ENCODE assay signal across 10 mouse cellular contexts in the genomic region with DNA sequence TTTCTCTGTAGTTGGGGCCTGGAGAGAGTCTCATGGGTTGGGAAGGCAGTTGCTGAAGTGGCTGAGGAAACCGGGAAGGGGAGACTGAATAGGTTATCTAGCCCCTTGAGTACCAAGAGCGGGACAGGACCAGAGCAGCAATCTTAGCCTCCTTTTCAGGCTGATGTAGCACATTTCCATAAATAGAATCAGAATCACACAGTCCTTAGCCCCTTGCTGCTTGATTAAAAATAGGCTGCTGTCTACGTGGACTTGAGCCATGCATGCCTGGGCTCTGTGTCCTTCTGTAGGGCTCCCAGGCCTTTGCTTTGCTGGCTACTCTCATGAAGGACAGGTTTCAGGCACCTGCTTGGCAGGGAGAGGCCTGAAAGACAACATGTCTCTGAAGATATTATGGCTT. TPM values are rescaled to one million over a fixed set of nuclear protein-coding genes. Genes with fewer than 3 reads are reported as not detected.
DNase-seq lines count a peak whose midpoint lies in the region; ATAC-seq and TF ChIP-seq lines count a peak whose summit lies in the region.
"Had no signal": no experiment of that assay in that cellular context is flagged by ENCODE, and none has a peak within 500 bp of the region (broad histone marks: within the 10 kb centered on the region; RNA-seq: fewer than 3 reads in every experiment).

No protein-coding gene starts in this region.

- DNase-seq in gastrocnemius, adult 2 months: peak; percentile 81
- no peak for DNase-seq in gastrocnemius, postnatal 10 days
- DNase-seq in gastrocnemius, postnatal 14 days: peak; percentile 45
- no peak for DNase-seq in kidney, postnatal 36 days
- no peak for DNase-seq in thymus, postnatal 4 days
- no peak for DNase-seq in spleen, postnatal 14 days (ENCODE audit: low spot score in 2 of 2)
- DNase-seq: layer of hippocampus, adult 9-11 months had no signal

- peak overlapping the region; percentile 48 for H3K9ac ChIP-seq in heart, embryonic 13.5 days
- no peak overlapping the region for H3K9ac ChIP-seq in midbrain, embryonic 12.5 days (replicated peaks)
- H3K9ac ChIP-seq: liver, embryonic 12.5 days had no signal

- no peaks in the 10 kb centered on the region for H3K9me3 ChIP-seq in heart, embryonic 13.5 days
- H3K9me3 ChIP-seq in midbrain, embryonic 12.5 days: no peaks in the 10 kb centered on the region
- H3K9me3 ChIP-seq: liver, embryonic 12.5 days had no signal

- peaks cover 41% of the 10 kb centered on the region for H3K4me1 ChIP-seq in heart, embryonic 13.5 days
- H3K4me1 ChIP-seq in midbrain, embryonic 12.5 days: peaks cover 46% of the 10 kb centered on the region
- H3K4me1 ChIP-seq: liver, embryonic 12.5 days had no signal

- H3K27me3 ChIP-seq in heart, embryonic 13.5 days (replicated peaks): no peaks in the 10 kb centered on the region
- H3K27me3 ChIP-seq in midbrain, embryonic 12.5 days: no peaks in the 10 kb centered on the region
- H3K27me3 ChIP-seq: liver, embryonic 12.5 days had no signal

- peak overlapping the region; percentile 58 for H3K4me3 ChIP-seq in gastrocnemius, adult 2 months
- no peak overlapping the region for H3K4me3 ChIP-seq in heart, embryonic 13.5 days
- H3K4me3 ChIP-seq in midbrain, embryonic 12.5 days: no peak overlapping the region
- H3K4me3 ChIP-seq: liver, embryonic 12.5 days had no signal

- peak overlapping the region; percentile 88 for H3K27ac ChIP-seq in gastrocnemius, adult 2 months
- H3K27ac ChIP-seq in heart, embryonic 13.5 days (replicated peaks): peak overlapping the region; percentile 97
- peak overlapping the region; percentile 75 for H3K27ac ChIP-seq in midbrain, embryonic 12.5 days (replicated peaks)
- H3K27ac ChIP-seq: liver, embryonic 12.5 days had no signal

- peak overlapping the region; percentile 14; the same call in 1 of the 2 replicates for H3K4me2 ChIP-seq in heart, embryonic 13.5 days
- no peak overlapping the region for H3K4me2 ChIP-seq in midbrain, embryonic 12.5 days (replicated peaks)
- H3K4me2 ChIP-seq: liver, embryonic 12.5 days had no signal

- H3K36me3 ChIP-seq in heart, embryonic 13.5 days: no peaks in the 10 kb centered on the region
- H3K36me3 ChIP-seq in midbrain, embryonic 12.5 days: no peaks in the 10 kb centered on the region
- H3K36me3 ChIP-seq: liver, embryonic 12.5 days had no signal

- TF ChIP-seq CTCF in gastrocnemius, adult 2 months (IDR thresholded peaks at IDR 0.05): no peak

- ATAC-seq in heart, embryonic 13.5 days (ENCODE audit: extremely low read depth, insufficient number of reproducible peaks, low FRiP score, low TSS enrichment): peak; percentile 72; the same call in 1 of the 2 replicates
- ATAC-seq in midbrain, embryonic 12.5 days (ENCODE audit: low FRiP score, low read depth): no peak
- ATAC-seq: liver, embryonic 12.5 days had no signal

- 23% methylated on average over 3 of the region's 3 CpGs for WGBS in heart, embryonic 13.5 days
- WGBS in midbrain, embryonic 12.5 days: 33% methylated on average over 3 of the region's 3 CpGs

- intact Hi-C loops in gastrocnemius, adult 2 months (cut with DNase I): loop anchor here (5.0 kb wide), 3 partner anchors 45 to 230 kb away; a partner anchor contains a TSS
- intact Hi-C loops in gastrocnemius, postnatal 14 days (cut with DNase I; ENCODE audit: low total_unique reads): no loop called here

RNA-seq across cellular contexts. Expression of a gene that starts 44.8 kb away (rescaled TPM):
- total RNA-seq in gastrocnemius, adult 2 months (2021): 10 to 100 TPM; 16.9 to 29.3 TPM
- 10 to 100 TPM; 27.0 to 32.2 TPM for total RNA-seq in gastrocnemius, postnatal 10 days (2021)
- total RNA-seq in gastrocnemius, postnatal 14 days (2021): 10 to 100 TPM; 20.3 to 23.0 TPM
- polyA plus RNA-seq in heart, embryonic 13.5 days (2015; fragmentation: Nextera tagmentation; extraction: Ambion mirVana): 23.2 and 23.7 TPM in 2 replicates
- 73.7 TPM in 2 replicates for polyA plus RNA-seq in midbrain, embryonic 12.5 days (2016; fragmentation: Nextera tagmentation; extraction: Ambion mirVana)

Comparison
In these comparisons a context has a peak if more than half of its experiments do, and no peak if none do; other contexts are left out.
1. DNase-seq: peak in gastrocnemius, adult 2 months (single experiment) and gastrocnemius, postnatal 14 days (single experiment); none in gastrocnemius, postnatal 10 days (single experiment), kidney, postnatal 36 days (0 of 2), thymus, postnatal 4 days (single experiment) and spleen, postnatal 14 days (0 of 2).
2. Peak in every context shown above with its lines, with median percentiles within 50 percentile points of each other: H3K27ac ChIP-seq.